7 mouse cellular contexts compared by ENCODE assay signal in the genomic region with DNA sequence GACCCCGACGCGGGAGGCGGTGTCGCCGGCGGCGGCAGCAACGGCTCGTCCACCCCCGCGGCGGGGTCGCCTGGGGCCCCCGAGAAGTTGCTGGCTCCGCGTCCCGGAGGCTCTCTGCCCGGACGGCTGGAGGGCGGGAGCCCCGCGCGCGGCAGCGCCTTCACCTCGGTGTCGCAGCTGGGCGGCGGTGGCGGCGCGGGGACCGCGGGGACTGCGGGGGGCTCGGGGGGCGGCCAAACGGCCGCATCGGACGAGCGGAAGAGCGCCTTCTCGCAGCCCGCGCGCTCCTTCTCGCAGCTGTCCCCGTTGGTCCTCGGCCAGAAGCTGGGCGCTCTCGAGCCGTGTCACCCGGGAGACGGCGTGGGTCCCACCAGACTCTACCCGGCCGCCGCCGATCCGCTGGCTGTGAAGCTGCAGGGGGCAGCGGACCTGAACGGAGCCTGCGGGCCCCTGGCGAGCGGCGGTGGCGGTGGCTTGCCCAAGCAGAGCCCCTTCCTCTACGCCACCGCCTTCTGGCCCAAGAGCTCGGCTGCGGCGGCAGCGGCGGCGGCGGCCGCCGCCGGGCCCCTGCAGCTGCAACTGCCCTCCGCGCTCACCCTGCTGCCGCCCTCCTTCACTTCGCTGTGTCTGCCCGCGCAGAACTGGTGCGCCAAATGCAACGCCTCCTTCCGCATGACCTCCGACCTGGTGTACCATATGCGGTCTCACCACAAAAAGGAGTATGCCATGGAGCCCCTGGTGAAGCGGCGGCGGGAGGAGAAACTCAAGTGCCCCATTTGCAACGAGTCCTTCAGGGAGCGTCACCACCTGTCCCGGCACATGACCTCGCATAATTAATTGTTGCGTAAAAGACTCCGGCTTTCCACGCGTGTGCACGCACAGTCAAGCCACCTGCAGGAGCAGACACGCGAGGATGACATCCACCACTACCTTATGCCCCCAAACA. TPM values are rescaled to one million over a fixed set of nuclear protein-coding genes. Genes with fewer than 3 reads are reported as not detected.
DNase-seq lines count a peak whose midpoint lies in the region; ATAC-seq and TF ChIP-seq lines count a peak whose summit lies in the region.

No protein-coding gene starts in this region.

- no peaks in the 10 kb centered on the region for H3K9me3 ChIP-seq in lung, embryonic 15.5 days
- H3K9me3 ChIP-seq in forebrain, postnatal 0 days (ENCODE audit: low read length): no peaks in the 10 kb centered on the region
- no peaks in the 10 kb centered on the region for H3K9me3 ChIP-seq in midbrain, postnatal 0 days (ENCODE audit: low read length)

- peaks cover 93% of the 10 kb centered on the region for H3K27me3 ChIP-seq in lung, embryonic 15.5 days
- H3K27me3 ChIP-seq in forebrain, postnatal 0 days (ENCODE audit: insufficient read depth, low read length): peaks cover 42% of the 10 kb centered on the region
- peaks cover 61% of the 10 kb centered on the region for H3K27me3 ChIP-seq in midbrain, postnatal 0 days (ENCODE audit: insufficient read depth, low read length)

- no peak for DNase-seq in lung, adult 18-20 months
- DNase-seq in forebrain, postnatal 0 days: peak; percentile 56
- DNase-seq in kidney, postnatal 4 days: peak; percentile 51 to 69
- DNase-seq in midbrain, postnatal 0 days (ENCODE audit: low spot score): no peak
- DNase-seq in frontal cortex, postnatal 25 days (ENCODE audit: low spot score in 2 of 2): no peak

- peak; percentile 53 for ATAC-seq in lung, embryonic 15.5 days (ENCODE audit: borderline replicate concordance, extremely low read depth, low FRiP score, low TSS enrichment)
- peak; percentile 36 for ATAC-seq in forebrain, postnatal 0 days
- peak; percentile 62; the same call in 1 of the 2 replicates for ATAC-seq in midbrain, postnatal 0 days (ENCODE audit: low FRiP score)

- peak overlapping the region; percentile 58 for H3K4me3 ChIP-seq in lung, embryonic 15.5 days
- peak overlapping the region; percentile 62 for H3K4me3 ChIP-seq in brown adipose tissue, adult 24 weeks (ENCODE audit: insufficient read depth, low read depth, low read length)
- H3K4me3 ChIP-seq in forebrain, postnatal 0 days (ENCODE audit: low read depth, low read length): peak overlapping the region; percentile 51
- H3K4me3 ChIP-seq in midbrain, postnatal 0 days (ENCODE audit: low read depth, low read length): peak overlapping the region; percentile 47

- TF ChIP-seq CTCF in forebrain, postnatal 0 days (IDR thresholded peaks at IDR 0.05; ENCODE audit: low read depth): no peak
- no peak for TF ChIP-seq CTCF in midbrain, postnatal 0 days (IDR thresholded peaks at IDR 0.05)

- H3K27ac ChIP-seq in lung, embryonic 15.5 days: no peak overlapping the region
- H3K27ac ChIP-seq in brown adipose tissue, adult 24 weeks (replicated peaks; ENCODE audit: low read depth, low read length): no peak overlapping the region
- H3K27ac ChIP-seq in forebrain, postnatal 0 days (ENCODE audit: low read depth, low read length): peak overlapping the region; percentile 69
- H3K27ac ChIP-seq in midbrain, postnatal 0 days (ENCODE audit: low read depth, low read length): no peak overlapping the region

- H3K36me3 ChIP-seq in lung, embryonic 15.5 days: no peaks in the 10 kb centered on the region
- H3K36me3 ChIP-seq in forebrain, postnatal 0 days (ENCODE audit: insufficient read depth): no peaks in the 10 kb centered on the region
- no peaks in the 10 kb centered on the region for H3K36me3 ChIP-seq in midbrain, postnatal 0 days (ENCODE audit: insufficient read depth, low read length)

- peak overlapping the region; percentile 37 for H3K9ac ChIP-seq in lung, embryonic 15.5 days
- peak overlapping the region; percentile 55 for H3K9ac ChIP-seq in forebrain, postnatal 0 days
- H3K9ac ChIP-seq in midbrain, postnatal 0 days (replicated peaks; ENCODE audit: low read length, poor library complexity, severe bottlenecking): peak overlapping the region; percentile 29; the same call in 1 of the 2 replicates

- H3K4me1 ChIP-seq in lung, embryonic 15.5 days: peaks cover 28% of the 10 kb centered on the region
- H3K4me1 ChIP-seq in brown adipose tissue, adult 24 weeks (ENCODE audit: control insufficient read depth, insufficient read depth, insufficient read length, low read length): peaks cover 2% of the 10 kb centered on the region
- H3K4me1 ChIP-seq in forebrain, postnatal 0 days (ENCODE audit: insufficient read depth): peaks cover 10% of the 10 kb centered on the region; the same call in 1 of the 2 replicates
- no peaks in the 10 kb centered on the region; the same call in 1 of the 2 replicates for H3K4me1 ChIP-seq in midbrain, postnatal 0 days (ENCODE audit: insufficient read depth, low read length)

- WGBS in lung, embryonic 15.5 days: under 1% methylated on average over 89 of the region's 106 CpGs
- under 1% methylated on average over 75 of the region's 106 CpGs for WGBS in forebrain, postnatal 0 days
- WGBS in midbrain, postnatal 0 days: 2% methylated on average over 48 of the region's 106 CpGs

- peak overlapping the region; percentile 89 for H3K4me2 ChIP-seq in lung, embryonic 15.5 days
- H3K4me2 ChIP-seq in forebrain, postnatal 0 days (ENCODE audit: low read depth): peak overlapping the region; percentile 83
- H3K4me2 ChIP-seq in midbrain, postnatal 0 days (ENCODE audit: low read depth, low read length, poor library complexity, severe bottlenecking): peak overlapping the region; percentile 74

RNA-seq across cellular contexts. Expression of a gene that starts 19.1 kb away (rescaled TPM):
- polyA plus RNA-seq in lung, embryonic 15.5 days (2015; fragmentation: Nextera tagmentation; extraction: Ambion mirVana): 0.44 and 0.95 TPM in 2 replicates
- polyA plus RNA-seq in brown adipose tissue, adult 24 weeks (2012; ENCODE audit: insufficient read depth, insufficient read length, missing spikeins): 0.83 TPM in 1 of 2 replicates, not detected in the other
- 17.5 and 25.6 TPM in 2 replicates for total RNA-seq in forebrain, postnatal 0 days (2014; rRNA removed)
- 1.8 and 2.4 TPM in 2 replicates for polyA plus RNA-seq in forebrain, postnatal 0 days (2015; fragmentation: Nextera tagmentation; extraction: Ambion mirVana)
- total RNA-seq in midbrain, postnatal 0 days (2014; rRNA removed): 8.5 and 12.8 TPM in 2 replicates
- polyA plus RNA-seq in midbrain, postnatal 0 days (2015; fragmentation: Nextera tagmentation; extraction: Ambion mirVana): 0.56 and 0.62 TPM in 2 replicates

Comparison
In these comparisons a context has a peak if more than half of its experiments do, and no peak if none do; other contexts are left out.
1. DNase-seq: peak in forebrain, postnatal 0 days (single experiment) and kidney, postnatal 4 days (2 of 2); none in lung, adult 18-20 months (0 of 2), midbrain, postnatal 0 days (single experiment) and frontal cortex, postnatal 25 days (0 of 2).
2. Peak in every context shown above with its lines, with median percentiles within 50 percentile points of each other: ATAC-seq, H3K4me2 ChIP-seq, H3K4me3 ChIP-seq and H3K9ac ChIP-seq.